Comparison of ENCODE assay signal across 8 mouse cellular contexts in the genomic region with DNA sequence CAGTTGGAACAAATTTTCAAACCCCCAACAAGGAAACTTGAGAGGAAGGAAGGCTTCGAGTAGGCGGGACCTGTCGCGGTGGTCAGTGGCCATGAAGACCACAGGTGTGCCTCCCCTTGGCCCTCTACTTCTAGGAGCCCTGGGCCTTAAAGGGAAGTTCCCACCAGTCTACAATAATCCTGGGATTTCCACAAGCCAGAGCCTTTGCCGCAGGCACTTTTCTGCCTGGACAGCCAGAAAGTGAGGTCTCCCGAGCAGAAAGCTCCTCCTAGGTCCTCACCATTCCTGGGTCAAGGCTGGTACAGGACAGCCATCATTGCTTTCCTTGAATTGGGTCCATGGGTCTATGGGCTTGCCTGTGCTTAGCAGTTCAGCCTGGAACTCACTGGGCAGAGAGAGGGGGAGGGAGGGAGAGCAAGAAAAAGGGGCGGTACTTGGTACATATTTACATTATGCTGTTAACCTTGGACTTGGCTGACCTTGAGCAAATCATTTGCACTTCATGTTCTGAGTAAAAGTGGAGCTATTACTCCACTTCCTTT. TPM values are rescaled to one million over a fixed set of nuclear protein-coding genes. Genes with fewer than 3 reads are reported as not detected.
DNase-seq lines count a peak whose midpoint lies in the region; ATAC-seq and TF ChIP-seq lines count a peak whose summit lies in the region.

No protein-coding gene starts in this region.

- TF ChIP-seq CTCF in brain, embryonic 14.5 days (IDR thresholded peaks at IDR 0.05; ENCODE audit: borderline replicate concordance, extremely low read depth, insufficient read depth, insufficient read length), result no peak
- TF ChIP-seq CTCF in hindbrain, postnatal 0 days (IDR thresholded peaks at IDR 0.05; ENCODE audit: low read depth), result no peak
- no peak for TF ChIP-seq CTCF in liver, embryonic 14.5 days (IDR thresholded peaks at IDR 0.05; ENCODE audit: low read depth)
- no peak for TF ChIP-seq CTCF in olfactory bulb, adult 2 months (IDR thresholded peaks at IDR 0.05; ENCODE audit: insufficient read depth, low read depth, low read length)

- no peaks in the 10 kb centered on the region for H3K9me3 ChIP-seq in hindbrain, postnatal 0 days (ENCODE audit: low read length)
- H3K9me3 ChIP-seq in liver, embryonic 14.5 days (ENCODE audit: control insufficient read depth, low read length), result no peaks in the 10 kb centered on the region

- no peaks in the 10 kb centered on the region for H3K36me3 ChIP-seq in hindbrain, postnatal 0 days (ENCODE audit: insufficient read depth, low read length)
- no peaks in the 10 kb centered on the region for H3K36me3 ChIP-seq in liver, embryonic 14.5 days (replicated peaks; ENCODE audit: control insufficient read depth, insufficient read depth, low read depth)

- peaks cover 45% of the 10 kb centered on the region for H3K4me1 ChIP-seq in hindbrain, postnatal 0 days (ENCODE audit: insufficient read depth, low read length)
- H3K4me1 ChIP-seq in liver, embryonic 14.5 days (replicated peaks; ENCODE audit: control insufficient read depth in 2 of 2, insufficient read depth in 2 of 2, low read length in 1 of 2), result peaks cover 17 to 37% of the 10 kb centered on the region in 2 experiments
- peaks cover 51% of the 10 kb centered on the region for H3K4me1 ChIP-seq in olfactory bulb, adult 2 months (ENCODE audit: control insufficient read depth, insufficient read depth, low read length)

- H3K4me2 ChIP-seq in hindbrain, postnatal 0 days (ENCODE audit: low read depth, low read length), result peak overlapping the region; percentile 58; the same call in 1 of the 2 replicates
- peak overlapping the region; percentile 74 for H3K4me2 ChIP-seq in liver, embryonic 14.5 days (ENCODE audit: low read depth)

- H3K4me3 ChIP-seq in hindbrain, postnatal 0 days (ENCODE audit: low read length), result peak overlapping the region; percentile 23; the same call in 1 of the 2 replicates
- H3K4me3 ChIP-seq in liver, embryonic 14.5 days (ENCODE audit: insufficient read depth in 1 of 2, low read depth in 2 of 2, low read length in 2 of 2), result peak overlapping the region; percentile 14 to 46; a peak in 2 of 4 replicates
- H3K4me3 ChIP-seq in olfactory bulb, adult 2 months (ENCODE audit: insufficient read depth, low read depth, low read length), result no peak overlapping the region

- peak overlapping the region; percentile 82 for H3K27ac ChIP-seq in hindbrain, postnatal 0 days
- peak overlapping the region; percentile 33; the same call in 1 of the 2 replicates for H3K27ac ChIP-seq in liver, embryonic 14.5 days
- H3K27ac ChIP-seq in olfactory bulb, adult 2 months (ENCODE audit: insufficient read depth, low read depth, low read length), result peak overlapping the region; percentile 47

- H3K27me3 ChIP-seq in hindbrain, postnatal 0 days (ENCODE audit: insufficient read depth, low read length), result no peaks in the 10 kb centered on the region
- H3K27me3 ChIP-seq in liver, embryonic 14.5 days (ENCODE audit: control insufficient read depth, insufficient read depth, low read length), result peaks cover 51% of the 10 kb centered on the region

- TF ChIP-seq EP300 in liver, embryonic 14.5 days (IDR thresholded peaks at IDR 0.05; ENCODE audit: low read depth), result no peak

- peak; percentile 44 for DNase-seq in gastrocnemius, postnatal 25 days
- no peak for DNase-seq in gastrocnemius, postnatal 4 days (ENCODE audit: low spot score in 2 of 2)
- DNase-seq in brain, embryonic 14.5 days (ENCODE audit: low read depth), result peak; percentile 47
- no peak for DNase-seq in hindbrain, postnatal 0 days (ENCODE audit: low spot score)
- no peak for DNase-seq in liver, embryonic 14.5 days (ENCODE audit: low read depth in 3 of 3, low spot score in 3 of 3)
- no peak for DNase-seq in cerebellum, postnatal 36 days
- no peak for DNase-seq in MN1 (ENCODE audit: low spot score)

- WGBS in hindbrain, postnatal 0 days, result 26% methylated on average over 7 of the region's 7 CpGs
- WGBS in liver, embryonic 14.5 days (ENCODE audit: insufficient replicate concordance), result 14% methylated on average over 7 of the region's 7 CpGs
- WGBS in olfactory bulb, adult 2 months, result 16% methylated on average over 7 of the region's 7 CpGs

- TF ChIP-seq POLR2A in brain, embryonic 14.5 days (IDR thresholded peaks at IDR 0.05; ENCODE audit: borderline replicate concordance, extremely low read depth, insufficient read depth, insufficient read length, poor library complexity, severe bottlenecking), result no peak
- no peak for TF ChIP-seq POLR2A in olfactory bulb, adult 2 months (IDR thresholded peaks at IDR 0.05; ENCODE audit: insufficient read depth, low read depth, low read length)

- no peak for ATAC-seq in hindbrain, postnatal 0 days
- no peak for ATAC-seq in liver, embryonic 14.5 days (ENCODE audit: insufficient read depth)

- no peak overlapping the region; the same call in 1 of the 2 replicates for H3K9ac ChIP-seq in hindbrain, postnatal 0 days (replicated peaks; ENCODE audit: low read length)
- H3K9ac ChIP-seq in liver, embryonic 14.5 days (replicated peaks), result no peak overlapping the region; the same call in 1 of the 2 replicates

RNA-seq across cellular contexts. Expression of gene Irf2bpl, which starts 4.6 kb away (rescaled TPM):
- total RNA-seq in gastrocnemius, postnatal 25 days (2021), result 10 to 100 TPM; 22.0 to 24.0 TPM
- 10 to 100 TPM; 43.2 to 44.8 TPM for total RNA-seq in gastrocnemius, postnatal 4 days (2021)
- polyA plus RNA-seq in brain, embryonic 14.5 days (2012; rRNA removed), result 77.9 and 97.5 TPM in 2 replicates
- 146 and 159 TPM in 2 replicates for total RNA-seq in hindbrain, postnatal 0 days (2014; rRNA removed)
- 59.4 and 66.9 TPM in 2 replicates for polyA plus RNA-seq in hindbrain, postnatal 0 days (2015; fragmentation: Nextera tagmentation; extraction: Ambion mirVana)
- polyA plus RNA-seq in liver, embryonic 14.5 days (2012; rRNA removed), result 1.4 and 1.5 TPM in 2 replicates
- 1.4 and 1.5 TPM in 2 replicates for polyA plus RNA-seq in liver, embryonic 14.5 days (2014; fragmentation: Nextera tagmentation; extraction: Ambion mirVana)
- not detected in 2 replicates for polyA plus RNA-seq in olfactory bulb, adult 2 months (2012; ENCODE audit: insufficient read depth, insufficient read length, low replicate concordance, missing spikeins)

RNA-seq across cellular contexts. Expression of gene Cipc, which starts 57.7 kb away (rescaled TPM):
- total RNA-seq in gastrocnemius, postnatal 25 days (2021), result 10 to 100 TPM; 22.7 to 32.3 TPM
- 10 to 100 TPM; 21.5 to 31.1 TPM for total RNA-seq in gastrocnemius, postnatal 4 days (2021)
- 67.3 and 70.7 TPM in 2 replicates for polyA plus RNA-seq in brain, embryonic 14.5 days (2012; rRNA removed)
- total RNA-seq in hindbrain, postnatal 0 days (2014; rRNA removed), result 51.1 and 55.6 TPM in 2 replicates
- polyA plus RNA-seq in hindbrain, postnatal 0 days (2015; fragmentation: Nextera tagmentation; extraction: Ambion mirVana), result 27.6 and 29.6 TPM in 2 replicates
- polyA plus RNA-seq in liver, embryonic 14.5 days (2012; rRNA removed), result 7.5 and 8.8 TPM in 2 replicates
- 10.0 and 10.7 TPM in 2 replicates for polyA plus RNA-seq in liver, embryonic 14.5 days (2014; fragmentation: Nextera tagmentation; extraction: Ambion mirVana)
- polyA plus RNA-seq in olfactory bulb, adult 2 months (2012; ENCODE audit: insufficient read depth, insufficient read length, low replicate concordance, missing spikeins), result 112 TPM in 1 of 2 replicates, not detected in the other

Comparison
In these comparisons a context has a peak if more than half of its experiments do, and no peak if none do; other contexts are left out.
1. DNase-seq: peak in gastrocnemius, postnatal 25 days (single experiment) and brain, embryonic 14.5 days (single experiment); none in gastrocnemius, postnatal 4 days (0 of 2), hindbrain, postnatal 0 days (single experiment), liver, embryonic 14.5 days (0 of 3), cerebellum, postnatal 36 days (0 of 2) and MN1 (single experiment).
2. RNA of gene Irf2bpl, which starts 4.6 kb away (polyA plus RNA-seq): 77.9 to 97.5 TPM in brain, embryonic 14.5 days and 59.4 to 66.9 TPM in hindbrain, postnatal 0 days; 1.4 to 1.5 TPM in liver, embryonic 14.5 days and not detected in olfactory bulb, adult 2 months; every median in the first group is over 10 times any median in the second.
3. Peak in every context shown above with its lines, with median percentiles within 50 percentile points of each other: H3K27ac ChIP-seq.